Mouse (Mus musculus) spleen, adult 2 months (tissue): ENCODE measurements around the gene Grm7.

Experiments
- CTCF ChIP-seq: fragments of 200-500 bp; IDR thresholded peaks from 2 replicates; pipeline ENCODE4 v1.5.1; 2011; ENCODE audit warnings: mild to moderate bottlenecking, inconsistent platforms; ENCODE audit not compliant: insufficient read depth, insufficient read length, insufficient replicate concordance; ENCODE audit errors: extremely low read depth
- POLR2A ChIP-seq: fragments of 200-500 bp; IDR thresholded peaks from 2 replicates; pipeline ENCODE4 v1.6.1; 2011; ENCODE audit warnings: low read depth, low read length, inconsistent platforms

DNA sequence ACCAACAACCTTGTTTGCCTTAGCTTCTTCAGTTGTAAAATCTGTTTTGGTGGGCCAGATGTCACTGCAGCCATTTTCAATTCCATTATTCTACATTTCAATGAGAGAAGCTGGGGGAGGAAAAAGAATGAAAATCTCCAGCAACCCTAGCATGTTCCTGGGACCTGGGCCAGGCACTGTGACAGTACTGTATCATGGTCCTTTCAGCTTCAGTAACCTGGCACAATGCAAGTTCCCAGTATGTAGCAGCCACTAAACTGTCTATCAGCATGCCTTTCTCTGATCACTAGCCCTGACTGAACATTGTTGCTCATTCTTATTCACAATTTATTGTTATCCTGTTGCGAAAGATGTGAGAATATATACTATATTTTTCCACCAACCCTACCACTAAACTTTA is 779.4 kb downstream of the Grm7 start:
- TF ChIP-seq CTCF (no peak), POLR2A (no peak)
